Mouse (Mus musculus) heart, embryonic 16.5 days (tissue): ENCODE data around the gene Fhl2. TPM values are rescaled to one million over a fixed set of nuclear protein-coding genes. Genes with fewer than 3 reads are reported as not detected.
A peak's percentile ranks its signal among the peaks of the same experiment; 100 is the strongest.

Experiments used
- ATAC-seq: fragments of 200-750 bp; cut with Nextera tagmentation; replicated peaks from 2 replicates; pipeline ENCODE4 v1.8.0; 2017; ENCODE audit warnings: moderate number of reproducible peaks; ENCODE audit not compliant: insufficient read depth, low FRiP score; ENCODE audit errors: extremely low read depth
- H3K27ac ChIP-seq: fragments of 300-500 bp; sonication (generic); 2 replicates; pipeline ENCODE4 v1.5.1; 2014; ENCODE audit warnings: mild to moderate bottlenecking, low read length, control low read depth, moderate library complexity
- H3K27me3 ChIP-seq: fragments of 300-500 bp; sonication (generic); 2 replicates; pipeline ENCODE4 v1.6.1; 2014; ENCODE audit warnings: low read length, mixed read lengths; ENCODE audit not compliant: control insufficient read depth, insufficient read depth
- H3K36me3 ChIP-seq: fragments of 300-500 bp; sonication (generic); 2 replicates; pipeline ENCODE4 v1.6.1; 2014; ENCODE audit not compliant: control insufficient read depth, insufficient read depth
- H3K4me1 ChIP-seq: fragments of 300-500 bp; sonication (generic); 2 replicates; pipeline ENCODE4 v1.6.1; 2014; ENCODE audit warnings: low read length, mixed read lengths; ENCODE audit not compliant: control insufficient read depth, insufficient read depth
- H3K4me2 ChIP-seq: fragments of 300-500 bp; sonication (generic); 2 replicates; pipeline ENCODE4 v1.6.1; 2014; ENCODE audit warnings: low read depth, mild to moderate bottlenecking, control low read depth, low read length
- H3K4me3 ChIP-seq: fragments of 300-500 bp; sonication (generic); 2 replicates; pipeline ENCODE4 v1.5.1; 2014; ENCODE audit warnings: mild to moderate bottlenecking, control low read depth, low read length
- H3K9ac ChIP-seq: fragments of 300-500 bp; sonication (generic); 2 replicates; pipeline ENCODE4 v1.6.1; 2014; ENCODE audit warnings: low read length, control low read depth
- H3K9me3 ChIP-seq: fragments of 300-500 bp; sonication (generic); replicated peaks from 2 replicates; pipeline ENCODE4 v1.6.1; 2016; ENCODE audit warnings: low read length; ENCODE audit not compliant: control insufficient read depth
- WGBS: fragments of 180-500 bp; shearing (Covaris S2); extraction: QIAGEN DNeasy Blood & Tissue Kit; methylation state at CpG from one replicate; pipeline ENCODE4 v1.1.7; 2014; 5-methylcytosine and 5-hydroxymethylcytosine counted together
- polyA plus RNA-seq: library from polyadenylated mRNA; unstranded; fragments of >200 nt; fragmentation: Nextera tagmentation; extraction: Ambion mirVana; gene quantifications from 2 replicates; pipeline ENCODE4 v1.2.1, GENCODE M21; 2015

Gene Fhl2
- polyA plus RNA-seq, 1 experiment from 2014 or later, result 443 TPM

GRCm38 (mm10) chr1:43124726-43125125 is 72.1 kb downstream of the Fhl2 start:
- ATAC-seq, result peak; percentile 33; the same call in 1 of the 2 replicates
- Histone ChIP-seq H3K36me3 (peaks cover 59% of the 10 kb centered on the region), H3K9ac (0 out of 2 replicates have a peak overlapping the region, but pooled peaks have one; percentile 8), H3K27me3 (no peaks in the 10 kb centered on the region), H3K4me3 (no peak overlapping the region), H3K27ac (peak overlapping the region; percentile 59), H3K9me3 (no peaks in the 10 kb centered on the region), H3K4me2 (no peak overlapping the region), H3K4me1 (peaks cover 19% of the 10 kb centered on the region)
- WGBS, result 49% methylated on average over 4 of the region's 4 CpGs

GRCm38 (mm10) chr1:43122616-43123015 is 74.2 kb downstream of the Fhl2 start:
- 89% methylated on average over 2 of the region's 2 CpGs for WGBS
- H3K9me3 ChIP-seq, result no peaks in the 10 kb centered on the region
- H3K4me1 ChIP-seq, result peaks cover 10% of the 10 kb centered on the region
- no peak overlapping the region for H3K4me3 ChIP-seq
- no peak overlapping the region for H3K27ac ChIP-seq
- H3K9ac ChIP-seq, result no peak overlapping the region
- no peaks in the 10 kb centered on the region for H3K27me3 ChIP-seq
- H3K36me3 ChIP-seq, result peaks cover 54% of the 10 kb centered on the region
- no peak overlapping the region for H3K4me2 ChIP-seq
- ATAC-seq, result no peak

- no peak overlapping the region for H3K9ac ChIP-seq
- H3K4me2 ChIP-seq, result no peak overlapping the region
- peaks cover 7% of the 10 kb centered on the region for H3K4me1 ChIP-seq
- H3K36me3 ChIP-seq, result peaks cover 54% of the 10 kb centered on the region
- 91% methylated on average over 5 of the region's 5 CpGs for WGBS
- no peak overlapping the region for H3K27ac ChIP-seq
- no peak for ATAC-seq
- H3K27me3 ChIP-seq, result no peaks in the 10 kb centered on the region
- no peaks in the 10 kb centered on the region for H3K9me3 ChIP-seq
- H3K4me3 ChIP-seq, result no peak overlapping the region
Observed at GRCm38 (mm10) chr1:43120950-43121349, 75.8 kb downstream of the Fhl2 start.

GRCm38 (mm10) chr1:43117435-43117834 is 79.3 kb downstream of the Fhl2 start:
- H3K27ac ChIP-seq, result peak overlapping the region; percentile 18; the same call in 1 of the 2 replicates
- peaks cover 40% of the 10 kb centered on the region for H3K36me3 ChIP-seq
- 72% methylated on average over 8 of the region's 8 CpGs for WGBS
- ATAC-seq, result peak; percentile 44; the same call in 1 of the 2 replicates
- H3K4me3 ChIP-seq, result no peak overlapping the region
- no peaks in the 10 kb centered on the region for H3K9me3 ChIP-seq
- no peaks in the 10 kb centered on the region for H3K27me3 ChIP-seq
- no peak overlapping the region for H3K9ac ChIP-seq
- H3K4me2 ChIP-seq, result no peak overlapping the region
- H3K4me1 ChIP-seq, result peaks cover 7% of the 10 kb centered on the region; the same call in 1 of the 2 replicates

GRCm38 (mm10) chr1:43112882-43113281 is 83.9 kb downstream of the Fhl2 start:
- 74% methylated on average over 2 of the region's 2 CpGs for WGBS
- Histone ChIP-seq H3K4me3 (no peak overlapping the region), H3K4me2 (no peak overlapping the region), H3K27me3 (no peaks in the 10 kb centered on the region), H3K27ac (no peak overlapping the region), H3K4me1 (peaks cover 7% of the 10 kb centered on the region; the same call in 1 of the 2 replicates), H3K36me3 (peaks cover 32% of the 10 kb centered on the region), H3K9ac (no peak overlapping the region), H3K9me3 (no peaks in the 10 kb centered on the region)
- ATAC-seq, result no peak; the same call in 1 of the 2 replicates

- no peak overlapping the region for H3K9ac ChIP-seq
- no peak for ATAC-seq
- 52% methylated on average over 4 of the region's 4 CpGs for WGBS
- no peak overlapping the region for H3K4me2 ChIP-seq
- no peak overlapping the region for H3K4me3 ChIP-seq
- no peaks in the 10 kb centered on the region for H3K9me3 ChIP-seq
- H3K4me1 ChIP-seq, result peaks cover 7% of the 10 kb centered on the region; the same call in 1 of the 2 replicates
- no peak overlapping the region for H3K27ac ChIP-seq
- H3K36me3 ChIP-seq, result peaks cover 19% of the 10 kb centered on the region
- no peaks in the 10 kb centered on the region for H3K27me3 ChIP-seq
Observed at GRCm38 (mm10) chr1:43110556-43110955, 86.2 kb downstream of the Fhl2 start.

- Histone ChIP-seq H3K9ac (no peak overlapping the region), H3K4me1 (peaks cover 5% of the 10 kb centered on the region; the same call in 1 of the 2 replicates), H3K4me3 (no peak overlapping the region), H3K27me3 (no peaks in the 10 kb centered on the region), H3K4me2 (no peak overlapping the region), H3K27ac (no peak overlapping the region), H3K36me3 (peaks cover 11% of the 10 kb centered on the region), H3K9me3 (no peaks in the 10 kb centered on the region)
- 70% methylated on average over 2 of the region's 2 CpGs for WGBS
- no peak for ATAC-seq
Observed at GRCm38 (mm10) chr1:43108729-43109128, 88.1 kb downstream of the Fhl2 start.

GRCm38 (mm10) chr1:43098031-43098984 is 98.5 kb downstream of the Fhl2 start, which contains the start of the genes Tgfbrap1 and AI597479:
TSS of gene Tgfbrap1 (minus strand) at chr1:43098637.
TSS of gene AI597479 (plus strand) at chr1:43098710.
- Histone ChIP-seq H3K4me1 (peaks cover 8% of the 10 kb centered on the region), H3K27me3 (no peaks in the 10 kb centered on the region), H3K9me3 (no peaks in the 10 kb centered on the region), H3K27ac (peak within 1 kb of the TSS; percentile 100), H3K4me3 (peak within 1 kb of the TSS; percentile 100), H3K36me3 (peaks cover 3% of the 10 kb centered on the region; the same call in 1 of the 2 replicates), H3K9ac (peak within 1 kb of the TSS; percentile 99), H3K4me2 (peak within 1 kb of the TSS; percentile 94)
- under 1% methylated on average over 55 of the region's 57 CpGs for WGBS
- ATAC-seq, result peak; percentile 96

- H3K4me1 ChIP-seq, result peaks cover 14% of the 10 kb centered on the region
- H3K36me3 ChIP-seq, result no peaks in the 10 kb centered on the region
- H3K4me3 ChIP-seq, result no peak overlapping the region
- no peaks in the 10 kb centered on the region for H3K9me3 ChIP-seq
- no peaks in the 10 kb centered on the region for H3K27me3 ChIP-seq
- no peak overlapping the region for H3K27ac ChIP-seq
- 89% methylated on average over 2 of the region's 2 CpGs for WGBS
- no peak for ATAC-seq
- no peak overlapping the region for H3K9ac ChIP-seq
- H3K4me2 ChIP-seq, result no peak overlapping the region
Observed at GRCm38 (mm10) chr1:43094206-43094605, 102.6 kb downstream of the Fhl2 start.
